Mouse (Mus musculus) T-helper 2 cell (primary cell): Measurements from ENCODE around the gene Ccdc146.

Source experiments
- in situ Hi-C: fragments of 300-600 bp; cut with MboI, MseI; formaldehyde crosslinking; loops from one replicate; pipeline ENCODE4 v1.15.1; 2025; ENCODE audit warnings: high pct_unique_total_duplicates

Ccdc146 gene

DNA sequence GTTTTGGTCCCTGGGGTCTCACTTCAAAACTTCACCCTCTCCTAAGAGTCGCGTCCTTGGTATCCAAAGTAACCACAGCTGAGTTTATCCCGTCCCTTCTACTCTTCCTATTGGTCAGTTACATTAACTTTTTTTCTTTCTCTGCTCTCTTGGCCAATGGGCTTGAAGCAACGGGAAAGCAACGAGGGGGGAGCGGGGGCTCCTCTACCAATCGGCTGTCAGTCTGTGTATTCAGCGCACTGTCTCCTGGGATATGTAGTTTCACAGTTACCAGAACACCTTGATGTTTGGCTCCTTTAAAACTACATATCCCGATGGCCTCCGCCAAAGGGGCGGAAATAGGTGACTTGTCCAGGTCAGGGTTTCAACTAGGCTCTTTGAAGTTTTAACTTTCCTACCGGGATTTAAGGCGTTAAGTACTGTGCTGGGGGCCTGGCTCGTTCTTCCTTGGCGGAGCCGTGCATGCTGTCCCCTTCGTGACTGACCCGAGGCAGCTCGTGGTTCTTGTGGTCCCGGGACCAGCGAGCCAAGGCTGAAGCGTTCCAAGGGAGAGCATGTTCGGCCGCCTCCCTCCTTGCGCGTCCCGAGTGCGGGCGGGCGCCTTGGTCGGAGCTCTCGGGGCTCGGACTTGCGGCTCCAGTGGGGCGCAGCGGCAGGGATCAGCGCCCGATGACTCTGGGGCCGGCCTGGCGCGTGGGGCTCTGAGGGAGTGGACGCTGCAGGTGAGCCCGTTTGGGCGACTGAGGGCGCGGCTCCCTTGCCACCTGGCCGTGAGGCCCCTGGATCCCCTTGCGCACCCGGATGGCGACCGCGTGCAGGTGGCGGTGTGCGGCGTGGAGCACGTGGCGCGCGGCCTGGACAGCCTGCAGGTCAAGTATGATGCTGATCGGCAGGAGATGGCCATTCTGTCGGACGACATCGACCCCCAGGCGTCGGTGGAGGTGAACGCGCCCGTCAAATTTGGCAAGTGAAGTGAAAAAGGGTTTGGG is at the start of gene Ccdc146, which contains the start of gene Fam185a:
Gene Ccdc146, minus strand, starts transcription at position 64 of the 989 bp plus-strand sequence.
Gene Fam185a, plus strand, starts transcription at position 345 of the 989 bp plus-strand sequence.
- in situ Hi-C loops: loop anchor here (5.0 kb wide), 1 partner anchor 93 kb away; no protein-coding TSS in a partner anchor

DNA sequence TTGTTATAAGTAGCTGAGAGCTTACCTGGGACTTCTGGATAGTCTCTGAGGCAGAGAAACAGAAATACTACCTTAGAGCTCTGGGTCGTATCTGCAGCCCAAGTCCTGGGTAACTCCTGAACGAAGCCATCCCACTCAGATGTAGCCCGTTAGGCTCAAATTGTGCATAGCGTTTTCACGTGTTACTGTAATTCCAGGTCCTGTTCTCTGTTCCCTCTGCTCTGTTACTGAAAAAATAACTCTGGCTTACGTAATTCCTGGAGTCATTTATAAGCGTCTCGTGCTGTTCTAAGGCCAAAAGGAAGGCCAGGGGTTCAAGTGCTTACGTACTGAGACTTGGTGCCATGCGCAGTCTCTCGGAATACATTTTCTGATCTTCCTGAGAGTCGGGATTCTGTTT is 43.6 kb upstream of the Ccdc146 start:
- in situ Hi-C loops: no loop called here

GRCm38 (mm10) chr5:21467387-21467786 is 42.9 kb upstream of the Ccdc146 start:
- in situ Hi-C loops: no loop called here

DNA sequence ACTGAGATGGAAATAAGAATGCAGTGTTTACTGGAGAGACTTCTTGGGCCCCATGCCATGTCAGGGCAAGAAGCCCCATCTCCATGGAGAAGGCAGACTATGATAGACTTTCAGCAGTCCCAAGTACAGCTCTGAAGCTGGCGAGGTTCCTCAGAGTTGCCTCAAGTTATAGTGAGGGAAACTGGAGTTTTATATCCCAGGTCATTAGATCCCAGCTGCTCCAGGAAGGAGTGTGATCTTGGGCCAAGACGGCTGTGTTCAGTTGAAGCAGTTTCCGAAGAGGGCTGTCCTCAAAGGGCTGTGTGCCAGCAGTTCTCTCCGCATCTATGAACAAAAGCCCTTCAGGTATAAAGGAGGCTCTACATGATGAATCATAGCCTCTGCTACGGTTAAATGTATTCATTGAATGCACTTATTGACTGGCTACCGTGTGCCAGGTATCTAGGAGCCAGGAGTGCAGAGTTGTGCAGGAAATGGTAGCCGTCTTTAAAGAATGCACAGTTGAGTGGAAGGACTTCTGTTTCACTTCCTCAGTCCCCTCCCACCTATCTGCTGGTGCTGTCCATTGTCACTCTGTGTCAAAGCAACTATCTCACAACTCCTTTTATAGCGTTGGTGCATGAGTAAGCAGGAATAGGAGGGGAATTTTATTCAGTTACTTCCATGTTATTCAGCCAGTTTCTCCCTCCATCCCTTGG is 16.5 kb upstream of the Ccdc146 start:
- in situ Hi-C loops: no loop called here

DNA sequence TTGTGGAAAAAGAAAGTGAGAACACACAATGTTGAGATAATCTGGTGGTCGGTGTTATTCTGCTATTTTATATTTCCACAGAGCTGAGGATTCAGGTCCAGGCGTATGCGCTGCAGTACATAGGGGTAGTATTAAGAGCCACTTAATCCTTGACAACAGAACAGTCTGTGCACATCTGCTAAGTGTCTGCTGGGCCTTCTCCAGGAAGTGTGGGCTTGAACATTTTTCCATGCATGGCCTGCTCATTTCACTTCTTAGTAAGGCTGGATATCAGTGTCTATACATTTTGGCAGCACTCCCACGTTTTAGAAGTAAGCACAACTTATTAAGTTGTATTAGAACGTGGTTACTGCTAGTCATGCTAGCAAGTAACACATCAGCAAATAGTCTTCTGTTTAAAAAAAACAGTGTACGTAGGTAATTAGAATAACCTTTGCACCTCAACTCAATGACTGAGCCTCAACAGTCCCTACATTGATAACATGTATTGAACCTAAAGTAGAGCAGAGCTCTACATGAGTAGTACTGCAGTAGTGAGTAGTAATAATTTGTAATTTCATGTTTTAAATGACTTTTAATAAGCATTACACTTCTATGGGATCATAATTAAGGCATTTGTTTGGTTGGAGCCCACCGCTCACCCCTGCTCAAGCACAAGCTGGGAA is 15.1 kb upstream of the Ccdc146 start:
- in situ Hi-C loops: no loop called here

DNA sequence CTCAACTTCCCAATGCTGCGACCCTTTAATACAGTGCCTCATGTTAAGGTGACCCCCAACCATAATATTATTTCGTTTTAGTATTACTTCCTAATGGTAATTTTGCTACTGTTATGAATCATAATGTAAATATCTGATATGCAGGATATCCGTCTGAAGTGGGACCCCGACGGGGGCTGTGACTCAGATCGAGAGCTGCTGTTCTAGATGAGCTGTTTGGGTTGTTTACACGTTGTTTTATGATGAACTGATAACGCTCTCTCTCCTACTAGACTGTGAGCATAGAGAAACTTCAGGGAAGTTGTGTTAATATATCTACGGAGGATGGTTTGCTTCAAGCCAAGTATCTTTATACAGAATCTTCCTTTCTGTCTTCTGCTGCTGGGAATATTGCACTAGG is 14.0 kb upstream of the Ccdc146 start:
- in situ Hi-C loops: no loop called here

DNA sequence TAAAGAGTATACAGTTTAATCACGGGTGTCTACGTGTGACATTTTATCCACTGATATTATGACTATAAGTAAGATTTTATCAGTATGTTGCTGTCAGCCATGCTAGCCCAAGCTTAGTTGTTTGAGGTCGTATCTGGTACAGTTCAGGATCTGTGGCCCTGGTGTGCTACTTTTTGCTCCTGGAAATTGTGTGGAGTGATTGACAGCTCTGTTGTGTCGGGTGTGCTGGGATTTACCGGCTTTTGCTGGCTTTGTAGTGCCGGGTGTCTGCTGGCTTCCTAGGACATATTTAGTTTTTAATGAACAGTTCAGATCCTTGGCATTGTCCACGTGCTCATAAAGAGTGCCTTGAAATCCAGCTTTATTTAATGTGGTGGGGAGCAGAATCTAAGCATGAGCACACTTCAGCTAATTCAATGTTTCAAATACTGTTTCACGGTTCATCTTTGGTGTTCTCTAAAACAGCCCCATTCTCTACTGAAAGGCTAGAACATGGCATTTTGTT is 12.0 kb upstream of the Ccdc146 start:
- in situ Hi-C loops: no loop called here

DNA sequence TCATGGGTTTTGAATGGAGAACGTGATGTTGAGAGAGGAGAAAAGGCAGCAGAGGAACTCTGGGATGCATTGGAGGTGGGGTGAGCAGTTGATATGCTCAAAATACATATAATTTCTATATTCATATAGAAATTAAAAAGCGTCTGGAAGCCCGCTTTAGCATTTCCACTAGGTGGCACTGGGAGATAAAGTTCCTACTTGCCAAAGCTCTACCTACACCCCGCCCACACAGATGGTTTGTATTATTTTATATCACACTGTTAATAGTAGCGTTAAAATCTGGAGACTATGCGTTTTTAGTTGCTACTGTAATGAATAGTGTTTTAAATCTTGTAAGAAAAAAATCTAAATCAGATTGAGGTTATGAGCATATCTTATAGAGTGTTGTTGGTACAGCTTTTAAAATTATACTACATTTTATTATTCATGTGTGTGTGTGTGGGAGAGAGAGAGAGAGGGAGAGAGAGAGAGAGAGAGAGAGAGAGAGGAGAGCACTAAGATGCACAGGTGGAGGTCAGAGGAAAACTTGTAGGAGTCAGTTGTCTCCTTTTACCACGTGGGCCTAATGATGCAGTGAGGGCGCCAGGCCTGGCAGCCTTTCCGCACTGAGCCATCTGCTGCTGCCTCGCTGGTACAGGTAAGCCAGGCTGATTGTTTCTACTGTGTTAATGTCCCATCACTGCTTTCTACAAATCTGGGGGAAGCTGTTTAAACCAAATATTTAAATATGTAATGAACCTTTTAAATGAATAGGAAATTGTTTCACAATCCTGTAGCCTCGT is 9.9 kb upstream of the Ccdc146 start:
- in situ Hi-C loops: no loop called here

- in situ Hi-C loops: no loop called here
These were observed 2.2 kb upstream of the Ccdc146 start for GRCm38 (mm10) chr5:21426666-21427065.

- in situ Hi-C loops: loop anchor here (5.0 kb wide), 1 partner anchor 88 kb away; no protein-coding TSS in a partner anchor
These were observed 3.9 kb downstream of the Ccdc146 start for GRCm38 (mm10) chr5:21420609-21421008.

DNA sequence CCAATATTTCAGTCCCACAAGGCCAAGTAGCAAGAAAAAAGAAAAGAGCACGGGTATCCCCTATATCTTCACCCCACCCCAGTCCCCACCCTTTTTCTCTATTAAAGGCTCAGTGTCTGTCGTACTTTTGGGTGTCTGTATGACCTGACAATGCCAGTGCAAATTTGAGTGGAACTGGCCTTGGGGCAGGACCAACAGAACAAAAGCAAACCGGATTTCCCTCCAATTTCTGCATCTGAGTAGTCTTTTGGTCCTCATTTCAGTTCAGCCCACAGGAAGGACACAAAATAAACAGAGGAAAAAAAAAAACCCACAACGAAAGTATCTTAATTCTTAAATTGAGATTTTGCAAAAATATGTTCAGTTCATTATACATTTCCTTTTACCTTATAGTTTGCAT is 5.9 kb downstream of the Ccdc146 start:
- in situ Hi-C loops: no loop called here

DNA sequence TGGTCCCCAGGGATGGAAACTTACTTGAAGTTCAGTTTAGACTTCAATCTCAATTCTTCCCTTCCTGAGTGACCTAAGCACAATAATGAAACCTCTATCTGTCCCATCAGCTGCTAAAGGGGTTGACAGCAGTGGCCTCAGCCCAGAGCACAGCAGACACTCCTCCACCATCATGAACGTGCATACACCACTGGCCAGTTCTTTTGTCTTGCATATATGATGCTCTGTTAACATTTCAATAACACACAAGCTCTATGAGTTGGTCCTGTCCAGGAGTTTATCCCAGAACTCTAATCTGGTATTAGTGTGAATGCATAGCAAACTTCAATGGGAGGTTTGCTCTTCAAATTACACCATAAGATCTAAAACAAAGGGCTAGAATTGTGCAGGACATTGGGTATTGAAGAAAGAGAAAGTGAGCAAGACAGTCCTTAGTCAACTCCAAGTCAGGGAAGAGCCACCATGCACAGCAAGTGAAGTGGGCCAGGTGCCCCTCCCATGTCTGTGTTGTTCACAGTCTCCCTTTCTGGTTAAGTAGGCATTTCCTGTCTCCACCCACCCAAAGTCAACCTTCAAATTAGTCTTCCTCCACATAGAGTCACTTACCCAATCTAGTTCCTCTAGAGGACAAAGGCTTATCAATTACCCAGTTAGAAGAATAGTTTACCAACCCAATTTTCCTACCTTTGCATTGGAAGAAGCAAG is 10.2 kb downstream of the Ccdc146 start:
- in situ Hi-C loops: loop anchor here (5.0 kb wide), 1 partner anchor 467 kb away; no protein-coding TSS in a partner anchor

GRCm38 (mm10) chr5:21413322-21413721 is 11.2 kb downstream of the Ccdc146 start:
- in situ Hi-C loops: loop anchor here (5.0 kb wide), 1 partner anchor 466 kb away; no protein-coding TSS in a partner anchor

GRCm38 (mm10) chr5:21412056-21412455 is 12.4 kb downstream of the Ccdc146 start:
- in situ Hi-C loops: loop anchor here (5.0 kb wide), 1 partner anchor 465 kb away; no protein-coding TSS in a partner anchor

- in situ Hi-C loops: loop anchor here (5.0 kb wide), 1 partner anchor 464 kb away; no protein-coding TSS in a partner anchor
These were observed 13.2 kb downstream of the Ccdc146 start for GRCm38 (mm10) chr5:21411261-21411666.

- in situ Hi-C loops: no loop called here
These were observed 29.2 kb downstream of the Ccdc146 start for GRCm38 (mm10) chr5:21395205-21395840.

GRCm38 (mm10) chr5:21394562-21394961 is 29.9 kb downstream of the Ccdc146 start:
- in situ Hi-C loops: no loop called here

GRCm38 (mm10) chr5:21391616-21392384 is 32.7 kb downstream of the Ccdc146 start:
- in situ Hi-C loops: no loop called here

DNA sequence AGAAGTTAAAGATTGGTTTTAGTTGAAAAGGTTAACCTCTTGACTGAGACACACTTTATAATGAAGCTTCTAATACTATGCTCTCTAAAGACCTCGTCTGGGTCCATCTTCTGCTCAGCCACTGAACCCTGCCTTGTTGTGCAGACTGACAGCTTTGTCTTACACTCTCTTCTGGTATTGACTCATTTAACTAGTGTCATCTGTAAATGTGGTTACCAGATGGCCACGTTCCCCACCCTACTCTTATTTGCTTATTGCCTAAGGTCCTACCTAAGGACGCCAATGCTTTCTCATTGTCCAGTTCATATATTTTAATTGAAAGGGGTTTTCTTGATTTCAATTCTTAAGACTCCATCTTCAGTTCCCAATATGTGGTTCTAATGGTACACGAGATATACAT is 35.6 kb downstream of the Ccdc146 start:
- in situ Hi-C loops: no loop called here
